Mouse (Mus musculus) ES-E14 (cell line): ENCODE results near the gene Rcn1.

Source experiments
- CHD2 ChIP-seq: IDR thresholded peaks from 2 replicates; pipeline ENCODE4 v1.6.1; 2014; ENCODE audit warnings: mild to moderate bottlenecking, low read depth, low read length, inconsistent platforms
- HCFC1 ChIP-seq: IDR thresholded peaks from 2 replicates; pipeline ENCODE4 v1.6.1; 2012; ENCODE audit warnings: low read length, inconsistent platforms, borderline replicate concordance; ENCODE audit not compliant: insufficient read depth
- MAFK ChIP-seq: IDR thresholded peaks from 2 replicates; pipeline ENCODE4 v1.6.1; 2014; ENCODE audit warnings: mild to moderate bottlenecking, low read depth, low read length, inconsistent platforms; ENCODE audit not compliant: insufficient read depth
- ZC3H11A ChIP-seq: IDR thresholded peaks from 2 replicates; pipeline ENCODE4 v1.6.1; 2012; ENCODE audit warnings: low read depth, mild to moderate bottlenecking, inconsistent platforms, low read length, borderline replicate concordance
- ZNF384 ChIP-seq: IDR thresholded peaks from 2 replicates; pipeline ENCODE4 v1.6.1; 2012; ENCODE audit warnings: low read depth, low read length, inconsistent platforms

DNA sequence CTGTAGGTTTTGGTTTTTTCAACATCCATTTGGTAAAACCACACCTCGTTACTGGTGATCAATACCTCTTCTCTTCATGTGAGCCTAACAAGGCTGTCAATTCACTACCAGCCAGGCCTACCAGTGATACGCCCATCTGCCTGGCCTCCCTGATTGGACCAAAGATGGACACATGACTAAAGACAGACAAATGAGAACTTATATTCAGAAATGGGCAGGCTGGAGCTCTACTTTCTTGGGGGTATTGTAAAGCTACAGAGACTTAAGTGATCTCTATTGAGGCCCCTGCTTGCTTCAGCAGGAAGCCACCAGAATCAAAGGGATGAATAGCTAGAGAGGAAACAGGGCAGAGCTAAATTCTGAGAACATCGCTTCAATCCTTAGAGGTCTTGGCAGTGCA is 41.1 kb downstream of the Rcn1 start:
- no peak for TF ChIP-seq ZC3H11A
- no peak for TF ChIP-seq CHD2
- no peak for TF ChIP-seq MAFK
- no peak for TF ChIP-seq HCFC1
- no peak for TF ChIP-seq ZNF384
